Mouse (Mus musculus) adipocyte (in vitro differentiated cells): ENCODE results near the gene Ccdc93.

ENCODE experiments used
- DNase-seq: peaks from one replicate; pipeline ENCODE4 v3.0.0-alpha.2; 2016; ENCODE audit warnings: low spot score

The Ccdc93 gene

GRCm38 (mm10) chr1:121448166-121448565 is 17.3 kb downstream of the Ccdc93 start:
- DNase-seq = no peak

DNA sequence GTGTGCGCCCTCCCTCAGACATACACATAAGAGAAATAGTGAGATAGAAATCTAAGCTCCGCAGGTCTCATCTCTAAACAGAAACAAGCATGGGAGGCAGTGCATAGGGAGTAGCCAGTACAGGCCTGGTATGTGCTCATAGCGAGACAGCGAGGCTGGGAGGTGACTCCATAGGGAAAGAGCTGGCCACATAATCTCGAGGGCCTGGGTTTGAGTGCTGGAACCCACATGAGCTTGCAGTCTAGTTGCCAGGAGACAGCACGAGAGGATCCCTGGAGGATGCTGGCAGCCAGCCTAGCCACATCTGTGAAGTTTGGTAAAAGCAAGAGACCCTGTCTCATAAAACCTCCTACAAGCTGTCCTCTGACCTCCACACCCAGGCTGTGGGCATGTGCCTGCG is 20.2 kb downstream of the Ccdc93 start:
- no peak for DNase-seq

DNA sequence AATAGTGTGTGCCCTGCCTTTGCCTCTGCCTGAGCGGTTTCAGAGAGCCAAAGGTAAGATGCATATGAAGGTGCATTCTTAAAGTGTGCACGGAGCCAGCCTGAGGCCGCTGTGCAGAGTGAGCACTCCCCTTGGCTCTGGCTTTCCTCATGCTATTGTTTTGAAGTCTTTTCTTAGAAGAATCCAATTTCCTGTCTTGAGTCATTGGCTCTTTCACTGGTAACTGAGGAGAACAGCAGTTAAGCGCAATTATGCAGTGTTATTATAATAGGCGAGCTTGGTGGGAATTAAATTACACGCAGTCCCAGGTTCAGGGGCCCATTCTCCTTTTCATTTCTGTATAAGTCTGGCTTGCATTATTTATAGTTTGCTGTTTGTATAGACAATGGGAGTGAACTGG is 21.6 kb downstream of the Ccdc93 start:
- DNase-seq = no peak

DNA sequence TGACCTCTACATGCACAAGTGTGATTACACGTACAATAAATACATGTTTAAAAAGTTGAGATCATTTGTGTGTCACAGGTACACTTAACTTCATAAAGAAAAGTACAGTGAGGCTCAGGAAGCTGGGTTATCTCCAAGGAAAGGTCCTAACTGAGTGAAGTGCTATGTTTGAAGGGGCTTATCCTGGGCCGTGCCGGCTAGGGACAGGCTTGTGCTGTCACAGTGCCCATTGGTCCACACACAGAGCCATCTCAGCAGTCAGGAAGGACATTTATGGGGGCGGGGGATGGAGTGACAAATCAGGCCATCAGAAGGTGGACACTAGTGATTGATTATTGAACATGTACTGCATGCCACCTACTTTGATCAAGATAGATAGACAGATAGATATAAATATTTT is 22.2 kb downstream of the Ccdc93 start:
- no peak for DNase-seq

DNA sequence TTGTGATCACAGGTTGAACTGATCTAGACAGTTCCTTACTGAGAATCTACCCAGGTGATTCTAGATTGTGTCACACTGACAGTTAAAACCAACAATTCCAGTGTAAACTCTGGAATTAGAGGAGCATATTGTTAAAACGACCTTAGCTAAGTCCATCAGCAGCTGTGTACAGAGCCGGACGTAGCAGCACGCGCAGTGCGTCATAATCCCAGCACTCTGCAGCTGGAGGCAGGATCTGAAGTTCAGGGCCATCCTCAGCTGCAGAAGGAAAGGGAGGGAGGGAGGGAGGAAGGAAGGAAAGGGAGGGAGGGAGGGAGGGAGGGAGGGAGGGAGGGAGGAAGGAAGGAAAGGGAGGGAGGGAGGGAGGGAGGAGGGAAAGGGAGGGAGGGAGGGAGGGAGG is 24.1 kb downstream of the Ccdc93 start:
- DNase-seq = no peak

DNA sequence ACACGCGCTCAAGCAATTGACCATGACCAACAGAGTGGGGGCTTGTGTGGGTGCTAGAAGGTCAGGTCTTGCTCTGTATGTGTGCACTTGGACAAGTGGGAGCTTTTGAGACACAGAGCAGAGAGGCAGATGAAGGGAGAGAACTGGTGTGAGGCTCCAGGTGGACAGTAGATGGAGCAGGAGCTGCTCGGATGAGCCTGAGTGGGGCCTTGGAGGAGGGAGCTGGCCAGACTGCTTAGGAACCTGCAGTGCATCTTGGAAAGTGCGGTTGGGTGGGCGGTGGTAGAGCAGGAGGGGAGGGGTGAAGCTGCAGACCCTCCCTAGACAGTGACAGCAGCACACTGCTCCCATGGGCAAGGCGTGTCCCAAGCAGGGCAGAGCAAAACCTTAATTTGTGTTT is 29.2 kb downstream of the Ccdc93 start:
- DNase-seq = no peak

DNA sequence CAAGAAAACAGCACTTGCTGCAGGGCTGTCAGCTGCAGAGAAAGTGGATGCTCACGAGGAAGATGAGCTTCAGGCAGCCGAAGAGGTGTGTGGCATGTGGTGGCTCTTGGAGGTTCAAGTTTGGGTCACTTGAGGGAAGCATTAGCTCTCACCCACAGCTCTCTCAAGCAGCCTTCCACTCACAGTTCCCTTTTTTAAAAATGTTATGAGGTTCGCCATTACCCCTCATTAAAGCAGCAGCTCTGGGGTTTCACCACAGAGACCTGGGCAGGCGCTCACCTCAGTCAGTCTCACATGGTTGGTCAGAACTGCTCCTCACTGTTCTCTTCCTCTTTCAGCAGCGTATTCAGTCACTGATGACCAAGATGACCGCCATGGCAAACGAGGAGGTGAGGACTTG is 31.0 kb downstream of the Ccdc93 start:
- DNase-seq = no peak

GRCm38 (mm10) chr1:121462643-121463042 is 31.8 kb downstream of the Ccdc93 start:
- DNase-seq = no peak

DNA sequence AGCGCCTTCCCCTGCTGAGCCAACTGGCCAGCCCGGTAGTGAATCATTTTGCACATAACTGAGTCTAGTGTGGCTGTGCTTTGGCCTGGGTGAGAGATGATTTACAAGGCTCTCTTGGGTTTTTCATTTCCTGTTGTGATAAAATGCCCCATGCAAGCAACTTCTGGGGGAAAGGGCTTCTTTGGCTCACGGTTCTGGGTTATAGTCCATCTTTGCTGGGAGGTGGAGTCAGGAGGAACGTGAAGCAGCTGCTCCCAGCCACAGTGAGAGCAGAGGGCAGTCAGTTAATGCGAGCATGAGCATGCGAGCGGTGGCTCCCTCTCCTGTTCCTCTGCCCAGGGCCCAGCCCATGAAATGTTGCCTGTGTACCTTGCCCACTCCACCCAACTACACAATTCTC is 33.0 kb downstream of the Ccdc93 start:
- peak; percentile 85 for DNase-seq

DNA sequence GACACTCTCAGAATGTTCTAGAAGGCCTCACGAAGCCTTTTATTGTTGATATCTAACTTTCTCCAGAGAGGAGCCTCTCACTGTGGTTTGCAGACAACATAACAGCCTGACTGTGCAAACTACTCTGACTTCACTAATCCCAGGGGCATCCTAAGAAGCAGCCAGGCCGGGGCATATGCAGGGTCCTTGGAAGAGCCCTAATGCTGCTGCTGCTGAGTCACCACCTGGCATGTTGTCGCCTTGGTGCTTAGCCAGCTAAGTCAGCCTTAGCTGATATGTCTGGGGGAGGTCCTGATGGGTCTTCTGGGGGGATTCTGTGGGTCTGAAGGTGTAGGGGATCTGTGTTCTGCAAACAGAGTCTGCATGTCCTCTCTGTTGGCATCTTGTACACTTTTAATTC is 35.4 kb downstream of the Ccdc93 start:
- DNase-seq = peak; percentile 5

DNA sequence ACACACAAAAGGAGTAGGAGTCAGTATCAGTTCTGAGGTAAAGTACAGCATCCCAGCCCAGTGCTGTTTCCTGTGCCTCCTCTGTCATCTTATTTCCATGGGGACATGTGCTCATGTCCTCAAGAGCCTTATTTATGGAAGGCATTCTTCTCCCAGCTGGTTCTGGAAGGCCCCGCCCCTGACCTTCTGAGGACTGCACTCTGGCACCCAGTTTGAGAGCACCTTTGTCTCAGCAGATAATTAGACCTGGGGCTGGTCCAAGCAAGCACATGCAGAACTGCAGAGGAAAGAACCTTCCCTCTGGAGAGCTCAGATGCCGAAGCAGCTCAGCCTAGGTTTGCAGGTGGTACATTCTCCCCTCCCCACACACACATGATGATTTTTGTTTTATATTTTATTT is 37.4 kb downstream of the Ccdc93 start:
- DNase-seq = peak; percentile 12

DNA sequence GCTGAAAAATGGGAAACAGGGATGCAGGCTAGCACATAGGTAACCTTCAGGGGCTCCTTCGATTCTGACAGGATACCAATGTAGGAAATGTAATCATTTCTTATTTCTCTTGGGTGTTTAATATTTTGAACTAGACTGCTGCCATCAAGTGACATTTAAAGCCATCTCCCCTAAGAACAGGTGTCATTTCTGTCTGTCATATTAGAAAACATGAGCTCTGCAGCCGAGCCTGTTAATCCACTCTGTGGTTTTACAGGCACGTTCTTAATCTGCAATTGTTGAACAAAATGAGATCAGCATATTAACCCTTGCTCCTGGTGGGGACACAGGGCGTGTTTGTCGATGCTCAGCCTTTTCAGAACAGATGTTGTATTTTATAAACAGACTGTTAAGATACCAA is 40.7 kb downstream of the Ccdc93 start:
- no peak for DNase-seq

DNA sequence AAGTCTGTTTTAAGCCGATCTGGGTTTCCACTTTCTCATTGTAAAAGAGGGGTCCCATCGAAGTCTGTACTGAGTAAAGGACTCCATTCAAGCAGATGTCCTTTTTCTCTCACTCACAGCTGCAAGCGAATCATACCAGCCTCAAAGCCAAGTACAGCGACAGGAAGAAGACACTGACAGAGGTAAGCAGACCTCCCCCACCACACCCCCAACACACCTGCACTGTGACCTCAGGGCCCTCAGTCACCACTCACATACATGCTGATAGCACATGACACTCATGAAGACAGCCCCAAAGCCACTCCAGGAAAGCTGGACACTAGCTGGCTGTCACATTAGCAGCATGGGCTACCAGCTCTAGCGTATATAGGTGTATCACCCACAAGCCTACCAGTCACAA is 46.9 kb downstream of the Ccdc93 start:
- DNase-seq = no peak

DNA sequence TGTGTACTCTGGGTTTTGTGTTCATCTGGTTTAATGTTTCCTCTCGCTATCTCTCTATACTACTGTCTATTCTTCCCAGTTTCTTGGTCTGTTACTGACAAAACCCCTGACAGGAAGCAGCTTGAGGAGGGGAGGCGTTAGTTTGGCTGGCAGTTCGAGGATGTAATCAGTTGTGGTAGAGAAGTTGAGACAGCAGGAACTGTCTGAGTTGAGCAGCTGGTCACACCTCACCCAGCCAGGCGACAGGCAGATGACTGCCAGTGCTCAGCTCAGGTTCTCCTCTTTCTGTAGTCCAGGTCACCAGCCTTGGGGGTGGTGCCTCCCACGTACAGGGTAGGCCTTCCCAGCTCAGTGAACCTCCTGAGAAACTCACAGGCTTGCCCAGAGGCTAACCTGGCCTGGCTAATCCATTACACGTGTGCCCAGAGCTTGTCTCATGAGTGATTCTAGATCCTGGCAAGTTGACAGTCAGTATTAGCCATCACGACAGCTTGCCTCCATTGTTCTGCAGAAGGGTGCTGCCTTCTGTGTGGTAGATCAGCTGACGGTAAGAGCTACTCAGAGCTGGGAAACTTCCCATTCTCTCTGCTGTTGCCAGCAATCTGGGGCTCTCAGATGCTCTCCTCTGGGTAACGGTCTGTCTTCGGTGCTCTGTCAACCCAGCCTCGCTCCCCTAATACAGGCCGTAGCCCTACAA is 47.6 kb downstream of the Ccdc93 start:
- DNase-seq = no peak

GRCm38 (mm10) chr1:121479403-121479802 is 48.6 kb downstream of the Ccdc93 start:
- DNase-seq = no peak

GRCm38 (mm10) chr1:121483091-121483490 is 52.2 kb downstream of the Ccdc93 start:
- no peak for DNase-seq

- peak; percentile 36 for DNase-seq
Measured at GRCm38 (mm10) chr1:121486803-121487202, 56.0 kb downstream of the Ccdc93 start.

DNA sequence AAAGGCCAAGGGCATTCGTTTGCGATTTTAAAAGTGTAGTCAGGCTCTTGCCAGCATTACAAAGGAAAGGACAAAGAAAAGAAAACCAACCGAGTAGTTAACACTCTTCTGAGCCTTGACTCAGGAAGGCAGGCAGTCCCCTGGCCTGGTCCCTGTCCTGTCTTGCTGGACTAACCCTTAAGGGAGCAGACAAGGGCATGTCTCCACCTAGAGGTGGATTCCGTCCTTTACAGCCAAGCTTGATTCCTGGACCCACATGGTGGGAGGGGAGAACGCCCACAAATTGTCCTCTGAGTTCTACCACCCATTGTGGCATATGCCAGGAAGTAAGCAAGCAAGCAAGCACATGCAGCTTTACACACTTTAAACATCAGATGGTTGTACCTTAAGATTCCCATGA is 59.4 kb downstream of the Ccdc93 start:
- DNase-seq = peak; percentile 42

DNA sequence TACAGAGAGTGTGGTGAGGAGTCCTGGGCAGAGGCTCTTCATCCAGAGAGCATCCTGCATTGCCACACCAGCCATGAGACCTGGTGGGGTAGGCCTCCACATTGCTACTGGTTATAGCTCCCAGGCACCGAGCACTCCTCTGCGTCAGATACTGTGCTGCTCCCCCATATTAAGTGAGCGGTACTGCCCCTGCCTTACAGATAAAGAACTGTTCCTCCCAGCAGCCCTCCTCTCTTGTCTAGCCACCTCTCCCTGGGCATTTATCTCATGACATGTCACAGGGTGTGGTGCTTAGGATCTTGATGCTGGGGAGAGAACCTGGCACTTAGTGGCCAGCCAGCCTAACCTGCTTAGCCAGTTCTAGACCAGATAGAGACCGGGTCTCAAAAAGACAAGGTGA is 66.2 kb downstream of the Ccdc93 start:
- DNase-seq = no peak

DNA sequence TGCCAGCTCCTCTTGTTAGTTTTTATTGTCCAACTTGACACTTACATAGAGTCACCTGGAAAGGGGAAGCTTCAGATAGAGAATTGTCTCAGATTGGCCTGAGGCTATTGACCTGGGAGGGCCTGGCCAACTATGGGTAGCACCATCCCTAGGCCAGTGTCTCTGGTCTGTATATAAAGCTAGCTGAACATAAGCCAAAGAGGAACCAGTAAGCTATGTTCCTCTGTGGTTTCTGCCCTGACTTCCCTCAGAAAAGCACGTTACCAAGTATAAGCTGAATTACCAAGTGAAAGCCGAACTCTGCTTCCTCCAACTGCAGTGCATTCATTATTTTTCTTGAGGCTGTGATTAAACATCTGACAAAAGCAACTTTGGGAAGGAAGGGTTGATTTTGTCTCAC is 77.9 kb downstream of the Ccdc93 start:
- no peak for DNase-seq

GRCm38 (mm10) chr1:121510420-121511140 is 79.7 kb downstream of the Ccdc93 start:
- no peak for DNase-seq

- DNase-seq = no peak
Measured at GRCm38 (mm10) chr1:121511186-121511585, 80.3 kb downstream of the Ccdc93 start.

GRCm38 (mm10) chr1:121511966-121512365 is 81.1 kb downstream of the Ccdc93 start:
- no peak for DNase-seq

DNA sequence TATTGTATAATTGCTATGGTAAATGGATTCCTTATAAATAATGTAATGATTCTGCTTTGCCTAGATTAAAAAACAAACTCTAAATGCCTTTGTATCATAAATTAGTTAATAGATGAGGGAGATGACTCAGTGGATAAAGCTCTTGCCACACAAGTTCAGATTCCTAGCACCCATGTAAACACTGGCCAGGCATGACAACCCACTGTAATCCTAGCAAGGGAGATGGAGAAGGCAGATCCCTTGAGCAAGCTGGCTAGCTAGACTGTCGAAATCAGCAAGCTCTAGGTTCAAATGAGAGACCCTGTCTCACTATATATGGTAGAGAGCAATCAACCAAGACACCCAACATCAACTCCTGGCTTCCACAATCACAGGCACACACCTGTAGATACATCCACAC is 87.8 kb downstream of the Ccdc93 start:
- DNase-seq = no peak
